Mouse (Mus musculus) lung, postnatal 36 days (tissue): ENCODE results near the gene Hsf3.
"Not testable (repeated sequence)": the region's sequence is repeated elsewhere in the genome, so short reads cannot be mapped to it uniquely, and the experiment has no call there.

Source experiments
- DNase-seq: peaks from one replicate; pipeline ENCODE4 v3.0.0; 2022; ENCODE audit warnings: mixed read lengths

The Hsf3 gene

GRCm38 (mm10) chrX:96456201-96456963, at the start of gene Hsf3:
Gene Hsf3, minus strand, starts transcription at chrX:96456294.
- peak; percentile 30 for DNase-seq

DNA sequence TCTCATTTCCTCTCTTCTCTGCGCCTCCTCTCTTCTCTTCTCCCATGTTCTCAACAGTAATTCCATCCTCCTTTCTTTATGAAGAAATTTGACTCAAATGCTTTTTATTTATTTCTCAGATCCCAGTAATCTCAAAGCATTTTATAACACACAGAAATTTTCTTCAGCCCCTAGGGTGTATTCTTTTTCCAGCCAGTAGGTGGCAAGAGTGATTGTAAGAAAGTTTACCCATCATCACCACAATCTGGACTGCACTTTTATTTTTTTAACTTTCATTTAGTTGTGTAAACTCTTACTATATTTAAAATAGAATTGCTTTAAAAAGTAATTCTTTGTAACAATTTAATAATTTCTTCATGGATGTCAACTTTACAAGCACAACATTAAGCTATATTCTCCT, 45.5 kb upstream of the Hsf3 start:
- DNase-seq, result no peak

- no peak for DNase-seq
These were observed 945 bp downstream of the Hsf3 start, which contains the start of gene Heph for GRCm38 (mm10) chrX:96455149-96455548. Gene Heph, plus strand, starts transcription at chrX:96455359.

DNA sequence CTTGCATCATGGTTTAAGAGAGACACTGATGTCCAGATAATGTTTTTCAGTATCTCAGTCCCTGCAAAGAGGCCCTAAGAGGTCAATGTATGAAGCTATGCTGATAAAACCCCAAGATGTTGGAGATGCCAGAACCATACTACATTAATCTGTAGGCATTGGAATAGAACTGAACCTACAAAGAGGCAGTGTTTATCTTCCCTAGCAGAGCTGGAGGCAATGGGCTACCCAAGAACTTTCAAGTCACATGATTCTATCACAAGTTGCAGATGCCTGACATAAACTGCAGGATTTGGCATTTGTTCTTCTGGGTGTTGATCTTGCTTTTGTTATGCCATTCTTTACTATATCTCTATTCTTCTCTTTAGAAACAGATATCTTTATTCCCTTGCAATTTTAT, 36.7 kb downstream of the Hsf3 start:
- DNase-seq, result no peak

- peak; percentile 1 for DNase-seq
These were observed 38.4 kb downstream of the Hsf3 start for GRCm38 (mm10) chrX:96417733-96418132.

DNA sequence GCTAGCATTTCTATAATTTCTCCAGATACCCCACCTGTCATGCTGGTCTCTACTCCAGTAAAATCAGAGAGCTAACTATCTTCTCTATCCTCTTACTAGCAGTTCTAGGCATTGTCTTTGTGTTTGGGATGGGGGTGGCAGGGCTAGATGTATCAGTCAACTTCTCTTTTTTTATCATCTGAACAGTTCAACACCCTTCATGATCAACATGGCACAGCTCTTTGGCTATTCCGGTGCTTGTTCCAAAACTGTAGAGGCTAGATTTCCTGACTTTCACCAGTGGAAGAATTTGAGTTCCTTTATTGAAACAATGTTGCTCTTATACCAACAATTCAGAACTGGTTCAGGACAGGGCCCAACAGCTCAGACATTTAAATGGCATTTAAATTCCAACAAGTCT, 39.1 kb downstream of the Hsf3 start:
- DNase-seq, result no peak

GRCm38 (mm10) chrX:96415351-96415750, 40.7 kb downstream of the Hsf3 start:
- DNase-seq, result not testable (repeated sequence)

- no peak for DNase-seq
These were observed 117.0 kb downstream of the Hsf3 start for GRCm38 (mm10) chrX:96339108-96339507.

DNA sequence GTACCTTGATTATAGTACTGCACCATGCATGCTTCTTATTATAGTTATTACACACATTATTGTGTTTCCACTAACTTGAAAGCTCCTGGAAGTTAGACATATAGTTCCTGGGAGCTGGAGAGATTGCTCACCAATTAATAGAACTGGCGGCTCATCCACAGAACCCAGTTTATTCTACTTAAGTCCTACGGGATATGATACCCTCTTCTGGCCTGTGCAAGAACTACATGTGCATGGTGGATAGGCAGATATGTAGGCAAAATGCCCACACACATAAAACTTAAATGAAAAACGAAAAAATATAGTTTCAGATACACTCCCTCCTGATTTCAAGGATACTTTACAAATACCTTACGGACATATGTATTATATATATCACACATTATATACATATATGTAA, 126.3 kb downstream of the Hsf3 start:
- DNase-seq, result peak; percentile 53

GRCm38 (mm10) chrX:96293338-96293737, 162.8 kb downstream of the Hsf3 start, which contains the start of gene Vsig4:
Gene Vsig4, minus strand, starts transcription at chrX:96293438.
- no peak for DNase-seq

DNA sequence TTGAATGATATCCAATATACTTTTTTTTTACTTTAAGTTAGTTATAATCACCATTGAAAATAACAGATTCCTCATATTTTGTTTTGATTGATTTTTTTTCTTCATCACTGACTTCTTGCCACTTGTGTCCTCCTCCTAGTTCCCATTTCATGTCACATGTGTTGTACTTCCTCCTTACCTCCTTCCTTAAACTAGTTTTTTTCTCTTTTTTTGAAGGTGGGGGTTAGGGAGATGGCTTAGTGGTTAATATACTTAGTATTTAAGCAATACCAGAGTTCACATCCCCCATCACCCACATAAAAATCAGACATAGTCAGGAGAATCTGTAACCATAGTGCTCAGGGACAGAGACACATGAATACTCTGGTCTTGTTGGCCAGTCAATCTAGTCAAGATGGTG, 199.6 kb downstream of the Hsf3 start:
- peak; percentile 5 for DNase-seq
